Mouse (Mus musculus) embryonic facial prominence, embryonic 11.5 days (tissue): ENCODE data around the gene Rassf8. TPM values are rescaled to one million over a fixed set of nuclear protein-coding genes. Genes with fewer than 3 reads are reported as not detected.

ENCODE experiments used
- ATAC-seq: fragments of 200-750 bp; cut with Nextera tagmentation; replicated peaks from 2 replicates; pipeline ENCODE4 v1.8.0; 2017; ENCODE audit warnings: low read depth; ENCODE audit not compliant: insufficient number of reproducible peaks, low FRiP score, low TSS enrichment
- DNase-seq: peaks from one replicate; pipeline ENCODE4 v3.0.0-alpha.2; 2015; ENCODE audit warnings: low spot score
- H3K27ac ChIP-seq: fragments of 300-500 bp; sonication (generic); replicated peaks from 2 replicates; pipeline ENCODE4 v1.5.1; 2014; ENCODE audit warnings: mild to moderate bottlenecking, low read depth, low read length, control low read depth
- H3K27me3 ChIP-seq: fragments of 300-500 bp; sonication (generic); 2 replicates; pipeline ENCODE4 v1.6.1; 2014; ENCODE audit warnings: mild to moderate bottlenecking, low read length, moderate library complexity, mixed read lengths; ENCODE audit not compliant: control insufficient read depth, insufficient read depth
- H3K36me3 ChIP-seq: fragments of 300-500 bp; sonication (generic); replicated peaks from 2 replicates; pipeline ENCODE4 v1.6.1; 2014; ENCODE audit warnings: low read depth, mild to moderate bottlenecking, low read length, moderate library complexity, mixed read lengths; ENCODE audit not compliant: control insufficient read depth, insufficient read depth
- H3K4me1 ChIP-seq: fragments of 300-500 bp; sonication (generic); 2 replicates; pipeline ENCODE4 v1.6.1; 2014; ENCODE audit warnings: low read length, mixed read lengths; ENCODE audit not compliant: control insufficient read depth, insufficient read depth
- H3K4me2 ChIP-seq: fragments of 300-500 bp; sonication (generic); 2 replicates; pipeline ENCODE4 v1.6.1; 2014; ENCODE audit warnings: low read depth, mild to moderate bottlenecking, control low read depth, low read length, moderate library complexity
- H3K4me3 ChIP-seq: fragments of 300-500 bp; sonication (generic); 2 replicates; pipeline ENCODE4 v1.5.1; 2014; ENCODE audit warnings: low read depth, low read length, control low read depth
- H3K9ac ChIP-seq: fragments of 300-500 bp; sonication (generic); replicated peaks from 2 replicates; pipeline ENCODE4 v1.6.1; 2014; ENCODE audit warnings: mild to moderate bottlenecking, control low read depth, low read length
- H3K9me3 ChIP-seq: fragments of 300-500 bp; sonication (generic); replicated peaks from 2 replicates; pipeline ENCODE4 v1.6.1; 2016; ENCODE audit warnings: mild to moderate bottlenecking, low read length, inconsistent platforms, mixed read lengths; ENCODE audit not compliant: control insufficient read depth
- WGBS: fragments of 180-500 bp; shearing (Covaris S2); extraction: QIAGEN DNeasy Blood & Tissue Kit; methylation state at CpG from one replicate; pipeline ENCODE4 v1.1.7; 2014; 5-methylcytosine and 5-hydroxymethylcytosine counted together
- polyA plus RNA-seq: library from polyadenylated mRNA; unstranded; fragments of >200 nt; fragmentation: Nextera tagmentation; extraction: Ambion mirVana; gene quantifications from 2 replicates; pipeline ENCODE4 v1.2.1, GENCODE M21; 2014

Rassf8 gene
- polyA plus RNA-seq, 1 experiment from 2014 or later = 8.2 TPM

- Histone ChIP-seq H3K36me3 (no peaks in the 10 kb centered on the region), H3K9ac (peak overlapping the region; percentile 37), H3K4me1 (peaks cover 2% of the 10 kb centered on the region), H3K4me3 (peak overlapping the region; percentile 52), H3K27ac (no peak overlapping the region), H3K9me3 (no peaks in the 10 kb centered on the region), H3K27me3 (peaks cover 27% of the 10 kb centered on the region), H3K4me2 (peak overlapping the region; percentile 95)
- under 1% methylated on average over 33 of the region's 35 CpGs for WGBS
- DNase-seq = peak; percentile 13
- ATAC-seq = no peak
Observed at GRCm38 (mm10) chr6:145862739-145863064, 116.2 kb downstream of the Rassf8 start.

GRCm38 (mm10) chr6:145863065-145863971 lies 116.8 kb downstream of the Rassf8 start:
- Histone ChIP-seq H3K27ac (no peak overlapping the region), H3K4me1 (peaks cover 2% of the 10 kb centered on the region), H3K4me2 (peak overlapping the region; percentile 95), H3K9ac (peak overlapping the region; percentile 37), H3K9me3 (no peaks in the 10 kb centered on the region), H3K4me3 (peak overlapping the region; percentile 52), H3K36me3 (no peaks in the 10 kb centered on the region), H3K27me3 (peaks cover 27% of the 10 kb centered on the region)
- peak; percentile 69 for ATAC-seq
- under 1% methylated on average over 96 of the region's 105 CpGs for WGBS
- DNase-seq = peak; percentile 79

- Histone ChIP-seq H3K4me3 (peak overlapping the region; percentile 52), H3K9ac (no peak overlapping the region), H3K4me2 (peak overlapping the region; percentile 95), H3K9me3 (no peaks in the 10 kb centered on the region), H3K4me1 (peaks cover 2% of the 10 kb centered on the region), H3K36me3 (no peaks in the 10 kb centered on the region), H3K27me3 (peaks cover 27% of the 10 kb centered on the region), H3K27ac (no peak overlapping the region)
- DNase-seq (peak; percentile 32), ATAC-seq (no peak)
- WGBS = 0% methylated on average over 8 of the region's 8 CpGs
Observed at GRCm38 (mm10) chr6:145864171-145864570, 117.6 kb downstream of the Rassf8 start.

GRCm38 (mm10) chr6:145865289-145865885 lies 118.8 kb downstream of the Rassf8 start, which contains the start of gene Bhlhe41:
Gene Bhlhe41, minus strand, starts transcription at chr6:145865558.
- WGBS = under 1% methylated on average over 51 of the region's 57 CpGs
- Histone ChIP-seq H3K9ac (peak within 1 kb of the TSS; percentile 56), H3K4me3 (peak within 1 kb of the TSS; percentile 44), H3K4me1 (peaks cover 2% of the 10 kb centered on the region), H3K27ac (no peak within 1 kb of the TSS), H3K36me3 (no peaks in the 10 kb centered on the region), H3K27me3 (peaks cover 27% of the 10 kb centered on the region), H3K4me2 (peak within 1 kb of the TSS; percentile 99), H3K9me3 (no peaks in the 10 kb centered on the region)
- no peak; the same call in 1 of the 2 replicates for ATAC-seq
- DNase-seq = peak; percentile 72

- Histone ChIP-seq H3K36me3 (no peaks in the 10 kb centered on the region), H3K27ac (no peak overlapping the region), H3K4me3 (peak overlapping the region; percentile 44), H3K4me1 (peaks cover 2% of the 10 kb centered on the region), H3K27me3 (peaks cover 27% of the 10 kb centered on the region), H3K9me3 (no peaks in the 10 kb centered on the region), H3K9ac (peak overlapping the region; percentile 56), H3K4me2 (peak overlapping the region; percentile 99)
- ATAC-seq = peak; percentile 21; the same call in 1 of the 2 replicates
- under 1% methylated on average over 63 of the region's 69 CpGs for WGBS
- DNase-seq = peak; percentile 77
Observed at GRCm38 (mm10) chr6:145865886-145866851, 119.6 kb downstream of the Rassf8 start.

- Histone ChIP-seq H3K27me3 (peaks cover 25% of the 10 kb centered on the region), H3K9ac (no peak overlapping the region), H3K36me3 (no peaks in the 10 kb centered on the region), H3K4me3 (no peak overlapping the region), H3K4me1 (peaks cover 2% of the 10 kb centered on the region), H3K27ac (no peak overlapping the region), H3K9me3 (no peaks in the 10 kb centered on the region), H3K4me2 (no peak overlapping the region)
- DNase-seq (no peak), ATAC-seq (no peak)
- 52% methylated on average over 3 of the region's 3 CpGs for WGBS
Observed at GRCm38 (mm10) chr6:145867111-145867510, 120.6 kb downstream of the Rassf8 start.
